9 mouse cellular contexts compared by ENCODE assay signal in genomic region chr10:71343567-71344265, GRCm38 (mm10). TPM values are rescaled to one million over a fixed set of nuclear protein-coding genes. Genes with fewer than 3 reads are reported as not detected.
DNase-seq lines count a peak whose midpoint lies in the region; ATAC-seq lines count a peak whose summit lies in the region.
"Had no signal": no experiment of that assay in that cellular context is flagged by ENCODE, and none has a peak within 500 bp of the region (broad histone marks: within the 10 kb centered on the region; RNA-seq: fewer than 3 reads in every experiment).

No protein-coding gene starts in this region.

- peaks cover 7% of the 10 kb centered on the region for H3K36me3 ChIP-seq in megakaryocyte, embryonic 14.5 days (replicated peaks; ENCODE audit: low read length)
- H3K36me3 ChIP-seq in limb, embryonic 12.5 days: no peaks in the 10 kb centered on the region
- H3K36me3 ChIP-seq in splenic B cell, adult 2 months (ENCODE audit: control insufficient read depth, insufficient read depth, low read length, poor library complexity, severe bottlenecking): no peaks in the 10 kb centered on the region

- WGBS in limb, embryonic 12.5 days: 26% methylated on average over 14 of the region's 14 CpGs

- H3K4me3 ChIP-seq in megakaryocyte, embryonic 14.5 days (replicated peaks): peak overlapping the region; percentile 92
- peak overlapping the region; percentile 83 for H3K4me3 ChIP-seq in limb, embryonic 12.5 days (replicated peaks)

- H3K9me3 ChIP-seq in megakaryocyte, embryonic 14.5 days: no peaks in the 10 kb centered on the region
- no peaks in the 10 kb centered on the region for H3K9me3 ChIP-seq in limb, embryonic 12.5 days

- peaks cover 70% of the 10 kb centered on the region for H3K4me1 ChIP-seq in megakaryocyte, embryonic 14.5 days
- H3K4me1 ChIP-seq in limb, embryonic 12.5 days (replicated peaks): peaks cover 36% of the 10 kb centered on the region

- ATAC-seq in megakaryocyte, adult 5-6 weeks (ENCODE audit: poor library complexity, severe bottlenecking): no peak
- no peak for ATAC-seq in limb, embryonic 12.5 days (ENCODE audit: insufficient number of reproducible peaks, insufficient read depth, low FRiP score, low TSS enrichment, low read depth)
- no peak for ATAC-seq in inflammation-experienced regulatory T-cells, adult 6 months

- peak; percentile 31 for DNase-seq in cerebellum, adult 11-12 months
- DNase-seq in cerebellum, postnatal 14 days: no peak
- peak; percentile 58 for DNase-seq in splenic B cell, adult 2 months (ENCODE audit: low read depth, low spot score)
- DNase-seq in urinary bladder, postnatal 10 days (ENCODE audit: low spot score): no peak
- DNase-seq: cerebellum, adult 18-20 months had no signal

- peak overlapping the region; percentile 86 for H3K9ac ChIP-seq in limb, embryonic 12.5 days (replicated peaks)

- peak overlapping the region; percentile 66 for H3K4me2 ChIP-seq in limb, embryonic 12.5 days

- H3K27ac ChIP-seq in limb, embryonic 12.5 days: no peak overlapping the region

- no peaks in the 10 kb centered on the region for H3K27me3 ChIP-seq in megakaryocyte, embryonic 14.5 days (replicated peaks)
- no peaks in the 10 kb centered on the region for H3K27me3 ChIP-seq in limb, embryonic 12.5 days
- no peaks in the 10 kb centered on the region for H3K27me3 ChIP-seq in splenic B cell, adult 2 months (ENCODE audit: control insufficient read depth, insufficient read depth, low read length, poor library complexity, severe bottlenecking)

RNA-seq across cellular contexts. Expression of gene Cisd1, which starts 1.0 kb away (rescaled TPM):
- polyA plus RNA-seq in megakaryocyte, embryonic 14.5 days (2012; ENCODE audit: insufficient read depth, low replicate concordance): 31.8 and 32.1 TPM in 2 replicates
- total RNA-seq in megakaryocyte, adult 5-6 weeks (2015): 42.5 and 45.0 TPM in 2 replicates
- 15.2 and 22.8 TPM in 2 replicates for total RNA-seq in megakaryocyte, adult 5-6 weeks (2017)
- 96.2 and 98.8 TPM in 2 replicates for polyA plus RNA-seq in limb, embryonic 12.5 days (2016; fragmentation: Nextera tagmentation; extraction: Ambion mirVana)
- polyA plus RNA-seq in inflammation-experienced regulatory T-cells, adult 6 months (2017; shearing (Covaris generic)): 10 to 100 TPM; 31.9 to 59.6 (median 36.2) TPM

RNA-seq across cellular contexts. Expression of gene Ipmk, which starts 3.8 kb away (rescaled TPM):
- polyA plus RNA-seq in megakaryocyte, embryonic 14.5 days (2012; ENCODE audit: insufficient read depth, low replicate concordance): 5.1 and 14.8 TPM in 2 replicates
- total RNA-seq in megakaryocyte, adult 5-6 weeks (2015): 46.7 and 49.8 TPM in 2 replicates
- 53.6 and 55.4 TPM in 2 replicates for total RNA-seq in megakaryocyte, adult 5-6 weeks (2017)
- polyA plus RNA-seq in limb, embryonic 12.5 days (2016; fragmentation: Nextera tagmentation; extraction: Ambion mirVana): 18.7 and 19.9 TPM in 2 replicates
- polyA plus RNA-seq in inflammation-experienced regulatory T-cells, adult 6 months (2017; shearing (Covaris generic)): 1 to 10 TPM; 3.3 to 5.9 (median 5.4) TPM

RNA-seq across cellular contexts. Expression of gene Ube2d1, which starts 58.7 kb away (rescaled TPM):
- 5.0 and 6.5 TPM in 2 replicates for polyA plus RNA-seq in megakaryocyte, embryonic 14.5 days (2012; ENCODE audit: insufficient read depth, low replicate concordance)
- 87.2 and 91.7 TPM in 2 replicates for total RNA-seq in megakaryocyte, adult 5-6 weeks (2015)
- total RNA-seq in megakaryocyte, adult 5-6 weeks (2017): 17.7 and 18.7 TPM in 2 replicates
- 68.9 and 82.0 TPM in 2 replicates for polyA plus RNA-seq in limb, embryonic 12.5 days (2016; fragmentation: Nextera tagmentation; extraction: Ambion mirVana)
- 10 to 100 TPM; 17.3 to 22.4 (median 21.3) TPM for polyA plus RNA-seq in inflammation-experienced regulatory T-cells, adult 6 months (2017; shearing (Covaris generic))

Comparison
In these comparisons a context has a peak if more than half of its experiments do, and no peak if none do; other contexts are left out.
1. DNase-seq: peak in cerebellum, adult 11-12 months (single experiment) and splenic B cell, adult 2 months (single experiment); none in cerebellum, postnatal 14 days (0 of 2) and urinary bladder, postnatal 10 days (single experiment).